Mouse (Mus musculus): ENCODE results near the gene Izumo1. TPM values are rescaled to one million over a fixed set of nuclear protein-coding genes. Genes with fewer than 3 reads are reported as not detected.
"Not testable (repeated sequence)": the region's sequence is repeated elsewhere in the genome, so short reads cannot be mapped to it uniquely, and the experiment has no call there.

The Izumo1 gene
- total RNA-seq, 2 experiments from 2014 or later, result 0.22 TPM; not detected in 1

- no peak for ATAC-seq (ENCODE audit: poor library complexity, severe bottlenecking)
Observed at GRCm38 (mm10) chr7:45641391-45642040, 19.9 kb downstream of the Izumo1 start.

GRCm38 (mm10) chr7:45642083-45642482 is 20.5 kb downstream of the Izumo1 start:
- no peak for ATAC-seq (ENCODE audit: poor library complexity, severe bottlenecking)

GRCm38 (mm10) chr7:45642503-45643255 is 21.1 kb downstream of the Izumo1 start:
- no peak for ATAC-seq (ENCODE audit: poor library complexity, severe bottlenecking)

GRCm38 (mm10) chr7:45643441-45644178 is 22.0 kb downstream of the Izumo1 start:
- ATAC-seq (ENCODE audit: poor library complexity, severe bottlenecking), result peak; percentile 95

- ATAC-seq (ENCODE audit: poor library complexity, severe bottlenecking), result no peak
Observed at GRCm38 (mm10) chr7:45644183-45644582, 22.6 kb downstream of the Izumo1 start.

DNA sequence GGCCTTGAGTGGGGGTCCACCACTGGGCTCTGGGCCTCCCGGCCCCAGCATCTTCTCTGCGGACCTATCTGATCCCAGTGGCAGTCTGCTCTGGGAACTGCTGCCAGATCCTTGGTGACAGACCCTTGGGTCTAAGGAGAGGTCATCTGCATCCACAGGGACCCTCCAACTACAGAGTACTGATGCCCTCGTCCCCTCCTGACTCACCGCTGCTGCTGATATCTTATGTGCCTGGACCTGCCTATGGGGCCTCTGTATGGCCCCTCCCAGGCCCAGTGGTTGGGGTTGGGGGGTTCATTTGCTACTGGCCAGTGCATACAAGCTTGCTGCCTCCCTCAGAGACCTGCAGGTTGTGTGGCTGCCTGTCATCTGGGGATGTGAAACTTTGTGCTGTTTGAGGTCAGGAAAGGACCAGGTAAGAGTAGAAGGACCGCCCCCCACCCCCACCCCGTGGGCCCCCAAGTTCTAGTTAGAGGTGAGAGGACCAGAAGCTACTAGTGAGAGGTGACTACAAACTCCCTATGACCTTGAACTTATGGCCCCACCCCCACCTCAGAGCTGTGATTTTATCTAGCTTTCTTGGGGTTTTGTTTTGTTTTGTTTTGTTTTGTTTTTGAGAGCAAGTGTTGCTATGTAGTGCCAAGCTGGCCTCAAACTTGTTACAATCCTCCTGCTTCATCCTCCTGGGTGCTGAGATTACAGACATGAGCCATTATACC is 23.4 kb downstream of the Izumo1 start:
- no peak for ATAC-seq (ENCODE audit: poor library complexity, severe bottlenecking)

- ATAC-seq (ENCODE audit: poor library complexity, severe bottlenecking), result no peak
Observed at GRCm38 (mm10) chr7:45645591-45645971, 24.0 kb downstream of the Izumo1 start.

DNA sequence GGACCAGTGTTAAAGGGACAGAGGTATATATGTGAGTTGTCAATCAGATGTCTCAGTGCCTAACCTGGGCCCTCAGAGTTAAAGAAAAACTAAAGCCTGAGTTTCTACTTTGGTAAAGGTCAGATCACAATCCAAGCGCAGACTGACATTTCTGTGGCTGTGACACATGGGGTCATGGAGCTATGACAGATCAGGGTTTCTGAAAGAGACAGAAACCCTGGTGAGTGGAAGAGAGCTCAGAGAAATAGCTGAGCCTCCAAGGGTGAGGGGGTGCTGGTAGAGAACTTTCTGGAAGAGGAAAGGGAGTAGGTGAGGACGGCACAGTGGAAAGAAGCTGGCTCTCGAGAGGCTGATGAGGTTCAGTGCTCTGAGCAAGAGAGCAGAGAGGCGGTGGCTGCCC is 25.1 kb downstream of the Izumo1 start:
- ATAC-seq (ENCODE audit: poor library complexity, severe bottlenecking), result no peak

DNA sequence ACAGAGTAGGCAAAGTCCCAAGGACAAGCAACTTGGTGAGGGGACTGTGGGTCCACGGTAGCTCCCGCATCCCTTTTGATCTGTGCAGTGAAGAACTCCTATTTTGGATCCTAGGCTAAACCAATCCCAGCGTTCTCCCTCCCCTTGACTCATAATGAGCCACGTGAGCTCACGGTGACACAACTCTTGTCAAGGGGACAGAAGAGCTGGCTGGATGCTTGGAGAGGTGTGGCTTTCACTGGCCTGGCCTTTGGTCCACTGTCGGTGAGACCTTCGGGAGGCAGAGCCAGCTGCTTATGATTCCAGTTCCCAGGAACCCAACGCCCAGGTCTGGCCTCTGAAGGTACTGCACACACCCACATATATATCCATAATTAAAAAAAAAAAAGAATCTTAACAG is 27.7 kb downstream of the Izumo1 start:
- ATAC-seq (ENCODE audit: poor library complexity, severe bottlenecking), result no peak

- ATAC-seq (ENCODE audit: poor library complexity, severe bottlenecking), result not testable (repeated sequence)
Observed at GRCm38 (mm10) chr7:45650484-45650883, 28.9 kb downstream of the Izumo1 start.

DNA sequence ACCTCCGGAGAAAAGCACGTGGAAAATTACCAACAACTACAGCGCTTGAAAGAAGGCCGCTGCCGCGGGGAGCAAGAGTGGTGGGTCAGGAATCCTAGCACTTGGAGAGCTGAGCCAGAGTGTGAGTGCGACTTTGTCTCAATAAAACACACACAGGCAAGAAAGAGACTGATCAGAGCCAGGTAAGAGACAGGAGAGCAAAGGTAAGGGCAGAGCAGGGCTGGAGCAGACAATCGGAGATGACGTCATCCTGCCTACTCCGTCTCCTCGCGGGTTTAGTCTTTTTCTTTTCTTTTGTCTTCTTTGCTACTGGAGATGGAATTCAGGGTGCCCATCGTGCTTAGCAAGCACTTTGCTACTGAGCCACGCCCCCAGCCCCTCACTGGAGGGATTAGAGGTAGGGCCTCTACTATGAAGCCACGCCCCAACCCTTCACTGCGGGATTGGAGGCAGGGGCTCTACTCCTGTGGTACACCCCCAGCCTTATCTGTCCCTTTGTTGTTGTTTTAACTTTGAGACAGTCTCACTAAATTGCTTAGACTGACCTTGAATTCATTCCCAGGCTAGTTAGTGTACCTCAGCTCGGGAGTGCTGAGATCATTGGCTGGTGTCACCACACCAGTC is 32.9 kb downstream of the Izumo1 start:
- 0 out of 2 replicates have a peak, but pooled peaks have one; percentile 27 for ATAC-seq (ENCODE audit: poor library complexity, severe bottlenecking)

- ATAC-seq (ENCODE audit: poor library complexity, severe bottlenecking), result peak; percentile 97
Observed at GRCm38 (mm10) chr7:45660746-45661478, 39.3 kb downstream of the Izumo1 start.

- peak; percentile 46; the same call in 1 of the 2 replicates for ATAC-seq (ENCODE audit: poor library complexity, severe bottlenecking)
Observed at GRCm38 (mm10) chr7:45661702-45662101, 40.1 kb downstream of the Izumo1 start.

DNA sequence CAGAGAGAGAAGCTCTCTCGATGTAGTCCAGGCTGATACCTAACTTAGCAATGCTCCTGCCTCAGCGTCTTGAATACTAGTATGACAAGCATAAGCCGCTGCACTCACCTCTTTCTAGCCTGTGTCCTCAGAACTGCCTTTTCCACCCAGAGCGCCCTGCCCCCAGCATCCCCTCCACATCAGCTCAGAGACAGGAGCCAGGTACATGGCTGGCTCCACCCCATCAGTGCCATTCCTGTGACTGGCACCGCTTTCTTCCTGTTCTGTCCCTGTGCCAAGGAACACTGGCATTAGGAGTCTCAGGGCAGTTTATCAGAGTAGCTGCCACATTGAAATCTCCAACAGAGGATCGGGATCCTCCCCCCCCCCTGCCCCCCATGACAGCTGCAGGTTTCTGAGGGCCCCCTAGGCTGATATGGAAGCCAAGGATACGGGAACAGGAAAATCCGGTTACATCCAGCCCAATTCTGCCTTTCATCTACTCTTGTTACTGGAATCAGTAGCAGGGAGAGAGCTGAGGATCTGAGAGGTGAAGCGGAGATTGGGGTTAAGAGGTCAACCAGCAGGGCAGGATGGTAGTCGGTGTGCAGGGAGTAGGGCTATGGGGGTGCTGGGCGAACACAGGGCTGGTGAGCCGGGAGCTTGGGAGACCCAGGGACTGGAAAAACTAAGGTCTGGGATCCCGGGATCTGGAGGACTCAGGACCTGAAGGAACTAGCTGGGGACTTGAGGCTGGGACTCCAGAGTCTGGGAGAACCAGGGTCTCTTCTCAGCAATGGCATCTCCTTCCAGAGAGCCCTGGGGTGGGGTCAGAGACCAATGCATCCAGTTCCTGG is 43.9 kb downstream of the Izumo1 start:
- no peak for ATAC-seq (ENCODE audit: poor library complexity, severe bottlenecking)

- ATAC-seq (ENCODE audit: poor library complexity, severe bottlenecking), result no peak
Observed at GRCm38 (mm10) chr7:45666161-45666560, 44.5 kb downstream of the Izumo1 start, which contains the start of gene Fut2. Gene Fut2 (minus strand): TSS chr7:45666394.

DNA sequence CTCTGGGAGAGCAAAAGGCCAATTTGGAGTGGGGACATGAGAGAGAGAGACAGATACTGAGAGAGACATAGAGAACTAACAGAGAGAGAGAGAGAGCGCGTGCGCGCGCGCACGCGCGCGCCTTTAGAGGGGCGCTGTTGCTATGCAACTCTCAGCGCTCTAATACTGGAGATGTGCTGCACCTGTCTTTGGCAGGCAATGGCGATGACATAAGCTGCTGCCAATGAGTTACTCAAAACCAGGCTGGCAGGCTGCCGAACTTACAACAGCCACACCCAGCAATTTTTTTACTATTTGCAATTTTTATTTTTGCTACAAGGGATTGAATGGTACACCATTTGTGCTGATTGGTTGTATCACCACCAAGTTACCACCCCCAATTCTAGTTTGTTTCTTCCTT is 46.1 kb downstream of the Izumo1 start:
- ATAC-seq (ENCODE audit: poor library complexity, severe bottlenecking), result no peak

DNA sequence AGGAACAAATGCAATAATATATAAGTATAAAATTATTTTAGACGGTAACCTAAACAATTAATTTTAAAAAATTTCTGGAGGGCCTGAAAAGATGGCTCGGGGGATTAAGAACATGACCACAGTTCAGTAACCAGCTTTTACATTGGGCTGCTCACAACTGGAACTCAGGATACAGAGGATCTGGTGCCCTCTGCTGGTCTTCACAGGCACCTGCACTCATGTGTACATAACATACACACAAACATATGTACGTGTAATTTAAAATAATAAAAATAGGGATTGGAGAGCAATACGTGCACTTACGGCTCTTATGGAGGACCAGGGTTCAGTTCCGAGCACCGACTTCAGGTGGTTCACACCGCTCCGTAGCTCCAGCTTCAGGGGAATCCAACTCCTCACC is 47.3 kb downstream of the Izumo1 start:
- peak; percentile 72 for ATAC-seq (ENCODE audit: poor library complexity, severe bottlenecking)

DNA sequence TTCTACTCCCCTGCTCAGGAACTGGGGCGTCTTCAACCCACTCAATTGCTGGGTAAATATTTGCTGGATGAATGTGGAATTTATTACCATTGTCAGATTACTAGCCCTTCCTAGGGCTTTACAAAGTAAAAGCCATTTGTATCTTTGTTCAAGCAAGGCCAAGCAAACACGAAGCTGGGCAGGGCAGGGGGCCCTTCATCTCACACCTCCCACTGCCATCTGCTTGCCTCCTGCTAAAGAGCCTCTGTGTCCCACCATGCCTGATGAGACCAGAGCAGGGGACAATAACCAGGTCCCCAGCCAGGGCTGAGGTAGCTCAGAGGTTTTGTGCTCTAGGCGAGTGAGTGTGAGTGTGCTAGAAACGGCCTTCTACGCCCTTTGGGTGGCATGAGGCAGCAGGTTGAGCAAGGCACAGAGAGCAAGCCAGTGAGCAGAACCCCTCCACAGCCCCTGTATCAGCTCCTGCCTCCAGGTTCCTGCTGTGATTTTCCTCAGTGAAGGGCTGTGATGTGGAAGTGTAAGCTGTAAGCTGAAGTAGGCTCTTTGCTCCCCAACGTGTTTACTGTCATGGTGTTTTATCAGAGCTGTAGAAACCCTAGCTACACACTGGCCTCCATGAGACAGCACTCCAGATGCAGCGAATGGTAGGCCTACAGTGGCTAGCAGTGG is 56.1 kb downstream of the Izumo1 start:
- no peak for ATAC-seq (ENCODE audit: poor library complexity, severe bottlenecking)
